Mouse (Mus musculus) myocyte (in vitro differentiated cells): ENCODE data around the gene Antxr1.

Source experiments
- POLR2A ChIP-seq: IDR thresholded peaks from one replicate; pipeline ENCODE4 v1.6.1; 2011; ENCODE audit warnings: low read depth, mild to moderate bottlenecking, control low read depth, moderate library complexity; ENCODE audit not compliant: insufficient read length
- POLR2AphosphoS2 ChIP-seq: IDR thresholded peaks from one replicate; pipeline ENCODE4 v1.6.1; 2011; ENCODE audit warnings: low read depth, control low read depth; ENCODE audit not compliant: insufficient read length
- SRF ChIP-seq: IDR thresholded peaks from one replicate; pipeline ENCODE4 v1.6.1; 2011; ENCODE audit warnings: low read depth; ENCODE audit not compliant: control insufficient read depth, insufficient read length
- USF1 ChIP-seq: IDR thresholded peaks from one replicate; pipeline ENCODE4 v1.6.1; 2011; ENCODE audit warnings: low read depth, mild to moderate bottlenecking, control low read depth, moderate library complexity

DNA sequence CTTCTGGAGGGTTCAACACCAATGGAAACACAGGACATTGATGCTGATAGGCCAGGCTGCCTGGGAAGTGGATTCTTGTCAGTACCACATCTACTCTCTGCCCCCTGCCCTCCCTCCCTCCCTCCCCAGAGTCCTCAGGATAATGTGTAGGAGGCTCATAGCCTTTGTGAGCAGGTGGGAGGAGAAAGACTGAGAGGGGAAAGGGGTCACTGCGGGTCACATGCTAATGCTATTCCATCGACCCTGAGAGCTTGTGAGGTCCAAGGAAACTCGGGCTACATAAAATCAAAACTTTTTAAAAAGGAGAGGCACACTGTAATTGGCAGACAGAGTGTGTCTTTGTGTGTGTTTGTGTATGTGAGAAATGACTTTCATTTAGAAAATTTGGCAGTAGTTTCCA lies 236.4 kb downstream of the Antxr1 start:
- TF ChIP-seq SRF (no peak), POLR2A (no peak), POLR2AphosphoS2 (no peak), USF1 (no peak)
